Mouse (Mus musculus) adrenal gland, adult 2 months (tissue): ENCODE data around the gene Rps15. TPM values are rescaled to one million over a fixed set of nuclear protein-coding genes. Genes with fewer than 3 reads are reported as not detected.

Source experiments
- DNase-seq: peaks from one replicate; pipeline ENCODE4 v3.0.0; 2021
- polyA plus RNA-seq: library from polyadenylated mRNA; depleted of rRNA; stranded (reverse); fragments of >200 nt; gene quantifications from 2 replicates; pipeline ENCODE4 v1.2.3, GENCODE M21; 2012
- total RNA-seq, 2 experiments: library from RNA; stranded (reverse); gene quantifications; 2 replicates each; pipeline ENCODE4 v1.2.3; 2021

Rps15 gene
- total and polyA plus RNA-seq, 3 experiments: 1,031 to 1,332 (median 1,320) TPM

- DNase-seq: no peak
Observed at GRCm38 (mm10) chr10:80288657-80289056, 3.6 kb upstream of the Rps15 start.

GRCm38 (mm10) chr10:80293325-80293724, 1.1 kb downstream of the Rps15 start:
- no peak for DNase-seq

DNA sequence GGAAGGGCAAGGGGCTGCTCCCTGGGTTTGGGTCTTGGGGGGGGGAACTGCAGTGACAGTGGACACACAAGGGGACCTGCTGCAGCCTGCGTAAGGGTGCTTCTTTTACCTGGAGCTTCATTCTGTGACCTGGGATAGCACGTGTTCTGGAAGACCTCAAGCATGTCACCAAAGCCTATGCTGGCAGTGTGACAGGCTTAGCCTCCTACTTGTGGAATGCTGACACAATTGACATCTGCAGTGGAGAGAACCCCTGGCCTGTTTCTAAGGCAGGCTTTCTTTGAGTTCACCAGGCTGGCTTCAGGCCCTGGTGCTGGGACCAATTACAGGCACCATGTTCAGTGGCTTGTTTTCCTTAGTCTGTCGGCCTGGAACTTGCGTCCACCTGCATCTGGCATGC, 2.1 kb downstream of the Rps15 start:
- no peak for DNase-seq

GRCm38 (mm10) chr10:80294788-80295303, 2.6 kb downstream of the Rps15 start:
- DNase-seq: no peak

DNA sequence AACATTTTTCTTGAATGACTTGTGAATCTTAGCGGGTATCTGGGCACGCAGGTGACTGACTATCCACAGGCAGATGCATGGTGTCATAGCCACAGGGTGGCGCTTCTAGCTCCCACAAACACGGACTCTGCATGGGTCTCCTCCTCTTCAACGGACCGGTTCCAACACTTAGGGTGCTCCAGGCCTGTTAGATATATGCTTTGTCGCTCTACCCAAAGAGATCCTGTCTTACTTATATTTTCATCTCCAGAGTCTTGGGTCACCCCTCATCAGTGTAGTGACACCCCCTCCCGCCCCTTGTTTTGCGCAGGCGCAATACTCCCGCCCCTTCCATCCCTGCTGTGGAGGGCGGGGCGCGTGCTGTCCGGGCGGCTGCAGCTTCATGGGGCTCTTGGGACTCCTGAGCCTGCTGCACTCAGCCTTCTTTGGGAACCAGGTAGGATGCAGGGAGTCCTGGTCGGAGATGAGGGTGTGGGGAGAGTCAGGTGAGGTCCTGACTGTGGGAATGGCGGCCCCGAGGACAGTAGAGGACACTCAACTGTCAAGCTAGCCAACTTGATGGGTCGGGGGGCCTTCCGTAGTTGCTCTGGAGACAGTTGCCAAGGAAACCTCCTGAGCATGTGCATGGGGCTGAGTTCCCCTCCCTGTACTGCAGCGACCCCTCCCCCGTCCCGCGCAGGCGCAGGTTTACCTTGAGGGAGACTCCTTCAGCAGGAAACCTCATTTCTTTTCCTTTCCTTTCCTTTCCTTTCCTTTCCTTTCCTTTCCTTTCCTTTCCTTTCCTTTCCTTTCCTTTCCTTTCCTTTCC, 3.6 kb downstream of the Rps15 start, which contains the start of gene Apc2:
Apc2 (plus strand) TSS at position 360 of the 808 bp plus-strand sequence.
- peak; percentile 84 for DNase-seq

- DNase-seq: no peak
Observed at GRCm38 (mm10) chr10:80296824-80297223, 4.6 kb downstream of the Rps15 start.

- DNase-seq: no peak
Observed at GRCm38 (mm10) chr10:80297526-80298133, 5.4 kb downstream of the Rps15 start.

GRCm38 (mm10) chr10:80298571-80299281, 6.5 kb downstream of the Rps15 start:
- no peak for DNase-seq

DNA sequence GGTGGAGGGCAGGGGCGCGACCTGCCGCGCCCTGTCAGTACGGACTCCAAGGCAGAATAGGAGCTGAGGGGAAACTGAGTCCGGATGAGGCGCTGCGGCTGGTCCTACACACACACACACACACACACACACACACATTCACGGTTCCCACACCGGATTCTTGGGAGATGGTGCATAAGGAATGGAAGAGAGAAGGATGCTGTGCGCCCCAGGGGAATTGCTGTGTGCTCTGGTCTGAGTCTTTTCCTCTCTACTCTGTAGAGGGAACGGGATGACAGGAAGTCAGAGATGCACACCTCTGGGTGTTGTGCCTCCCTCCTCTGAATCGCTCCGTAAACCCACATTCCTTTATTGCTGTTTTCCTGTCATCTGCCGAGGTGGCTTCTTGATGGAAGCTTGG, 7.0 kb downstream of the Rps15 start:
- DNase-seq: no peak

GRCm38 (mm10) chr10:80299824-80300223, 7.6 kb downstream of the Rps15 start:
- no peak for DNase-seq

DNA sequence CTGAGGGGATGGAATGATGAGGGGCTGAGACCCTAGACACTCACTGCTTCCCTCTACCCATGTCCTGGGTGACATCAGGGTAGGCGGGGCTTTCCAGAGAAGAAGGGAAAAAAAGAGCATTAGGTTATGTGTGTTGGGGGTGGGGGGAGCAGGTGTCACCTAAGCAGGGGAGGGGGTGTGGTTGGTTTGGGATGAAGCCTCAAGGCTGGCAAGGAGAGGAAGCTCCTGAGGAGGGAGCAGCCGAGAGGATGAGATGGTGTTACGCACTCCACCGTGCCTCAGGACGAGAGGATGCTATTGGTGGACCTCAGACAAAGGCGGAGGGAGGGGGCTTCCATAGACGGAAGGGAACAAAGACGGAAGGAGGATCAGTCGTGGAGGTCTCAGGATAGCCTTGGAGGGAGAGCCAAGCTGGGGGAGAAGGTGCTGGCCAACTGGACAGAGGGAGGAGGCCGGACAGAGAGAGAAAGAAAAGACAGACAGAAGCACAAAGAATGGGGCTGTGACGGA, 8.5 kb downstream of the Rps15 start:
- DNase-seq: no peak

GRCm38 (mm10) chr10:80301256-80302081, 9.2 kb downstream of the Rps15 start:
- DNase-seq: no peak

DNA sequence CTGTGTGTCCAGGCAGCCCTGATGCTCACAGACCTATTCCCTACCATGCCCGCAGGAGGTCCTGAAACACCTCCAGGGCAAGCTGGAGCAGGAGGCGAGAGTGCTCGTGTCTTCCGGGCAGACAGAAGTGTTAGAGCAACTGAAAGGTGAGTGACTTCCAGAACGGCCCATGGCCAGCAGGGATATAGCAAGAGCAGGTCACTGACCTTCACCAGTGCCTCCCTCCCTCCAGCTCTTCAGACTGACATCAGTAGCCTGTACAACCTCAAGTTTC, 9.8 kb downstream of the Rps15 start:
- DNase-seq: no peak

DNA sequence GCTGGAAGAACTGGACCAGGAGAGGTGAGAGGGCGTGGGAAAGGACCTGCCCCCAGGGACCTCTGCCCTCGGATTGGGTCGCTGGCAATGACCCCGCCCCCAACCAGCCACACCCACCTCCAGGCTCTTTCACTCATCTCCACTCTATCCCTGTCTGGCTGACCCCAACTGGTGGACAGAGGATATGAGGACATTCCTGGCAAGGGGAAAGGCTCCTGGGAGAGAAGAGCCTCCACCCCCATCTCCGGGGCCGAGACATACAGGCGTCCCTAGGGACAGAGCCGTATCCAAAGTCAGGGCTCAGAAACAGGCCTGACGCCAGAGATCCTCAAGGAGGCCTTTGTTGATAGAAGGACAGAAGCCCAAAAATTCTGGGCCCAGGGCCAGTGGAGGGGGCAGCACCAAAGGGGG, 10.2 kb downstream of the Rps15 start:
- DNase-seq: peak; percentile 78

DNA sequence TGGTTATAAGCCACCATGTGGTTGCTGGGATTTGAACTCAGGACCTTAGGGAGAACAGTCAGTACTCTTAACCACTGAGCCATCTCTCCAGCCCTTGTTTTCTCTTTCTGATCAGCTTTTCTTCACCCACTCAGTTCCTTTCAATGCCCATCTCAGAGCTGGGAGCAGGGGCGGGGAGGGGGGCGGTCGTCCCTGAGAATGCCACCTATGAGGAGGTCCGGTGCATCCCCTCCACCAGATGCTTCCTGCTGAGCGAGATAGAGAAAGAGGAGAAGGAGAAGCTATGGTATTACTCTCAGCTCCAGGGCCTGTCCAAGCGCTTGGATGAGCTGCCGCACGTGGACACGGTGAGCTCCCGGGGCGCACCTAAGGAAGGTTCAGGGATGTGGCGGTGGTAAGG, 12.2 kb downstream of the Rps15 start:
- DNase-seq: no peak

- DNase-seq: no peak
Observed at GRCm38 (mm10) chr10:80304862-80305261, 12.6 kb downstream of the Rps15 start.

DNA sequence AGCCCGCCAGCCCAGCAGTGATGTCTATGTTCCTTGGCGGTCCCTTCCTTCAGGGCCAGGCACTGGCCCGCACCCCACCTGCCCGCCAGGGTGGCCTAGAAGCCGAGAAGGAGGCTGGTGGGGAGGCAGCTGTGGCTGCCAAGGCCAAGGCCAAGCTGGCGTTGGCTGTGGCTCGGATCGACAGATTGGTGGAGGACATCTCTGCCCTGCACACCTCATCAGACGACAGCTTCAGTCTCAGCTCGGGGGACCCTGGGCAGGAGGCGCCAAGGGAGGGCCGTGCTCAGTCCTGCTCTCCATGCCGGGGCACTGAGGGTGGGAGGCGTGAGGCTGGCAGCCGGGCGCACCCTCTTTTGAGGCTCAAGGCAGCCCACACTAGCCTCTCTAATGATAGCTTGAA, 19.3 kb downstream of the Rps15 start:
- no peak for DNase-seq

DNA sequence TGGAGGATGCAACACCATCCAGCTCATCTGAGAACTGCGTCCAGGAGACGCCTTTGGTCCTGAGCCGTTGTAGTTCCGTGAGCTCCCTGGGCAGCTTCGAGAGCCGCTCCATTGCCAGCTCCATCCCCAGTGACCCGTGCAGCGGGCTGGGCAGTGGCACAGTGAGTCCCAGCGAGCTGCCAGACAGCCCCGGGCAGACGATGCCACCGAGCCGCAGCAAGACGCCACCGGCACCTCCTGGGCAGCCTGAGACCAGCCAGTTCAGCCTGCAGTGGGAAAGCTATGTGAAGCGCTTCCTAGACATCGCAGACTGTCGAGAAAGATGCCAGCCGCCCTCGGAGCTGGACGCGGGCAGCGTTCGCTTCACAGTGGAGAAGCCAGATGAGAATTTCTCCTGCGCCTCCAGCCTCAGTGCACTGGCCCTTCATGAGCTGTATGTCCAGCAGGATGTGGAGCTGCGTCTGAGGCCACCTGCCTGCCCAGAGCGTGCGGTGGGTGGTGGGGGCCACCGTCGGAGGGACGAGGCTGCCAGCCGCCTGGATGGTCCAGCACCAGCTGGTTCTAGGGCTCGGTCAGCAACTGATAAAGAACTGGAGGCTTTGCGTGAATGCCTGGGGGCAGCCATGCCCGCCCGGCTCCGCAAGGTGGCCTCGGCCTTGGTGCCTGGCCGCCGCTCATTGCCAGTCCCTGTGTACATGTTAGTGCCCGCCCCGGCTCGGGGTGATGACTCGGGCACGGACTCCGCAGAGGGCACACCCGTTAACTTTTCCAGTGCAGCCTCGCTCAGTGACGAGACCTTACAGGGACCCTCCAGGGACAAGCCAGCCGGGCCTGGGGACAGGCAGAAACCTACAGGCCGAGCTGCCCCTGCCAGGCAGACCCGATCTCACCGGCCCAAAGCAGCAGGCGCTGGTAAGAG, 20.6 kb downstream of the Rps15 start:
- no peak for DNase-seq

DNA sequence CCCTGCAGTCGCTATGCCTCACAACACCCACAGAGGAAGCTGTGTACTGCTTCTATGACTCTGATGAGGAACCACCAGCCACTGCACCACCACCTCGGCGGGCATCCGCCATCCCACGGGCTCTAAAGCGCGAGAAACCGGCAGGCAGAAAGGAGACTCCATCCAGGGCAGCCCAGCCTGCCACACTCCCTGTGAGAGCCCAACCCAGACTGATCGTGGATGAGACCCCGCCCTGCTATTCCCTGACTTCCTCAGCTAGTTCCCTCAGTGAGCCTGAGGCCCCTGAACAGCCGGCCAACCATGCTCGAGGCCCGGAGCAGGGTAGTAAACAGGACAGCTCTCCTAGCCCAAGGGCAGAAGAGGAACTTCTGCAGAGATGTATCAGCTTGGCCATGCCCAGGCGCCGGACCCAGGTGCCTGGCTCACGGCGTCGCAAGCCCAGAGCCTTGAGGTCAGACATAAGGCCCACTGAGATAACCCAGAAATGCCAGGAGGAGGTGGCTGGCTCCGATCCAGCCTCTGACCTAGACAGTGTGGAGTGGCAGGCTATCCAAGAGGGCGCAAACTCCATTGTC, 21.5 kb downstream of the Rps15 start:
- DNase-seq: no peak

DNA sequence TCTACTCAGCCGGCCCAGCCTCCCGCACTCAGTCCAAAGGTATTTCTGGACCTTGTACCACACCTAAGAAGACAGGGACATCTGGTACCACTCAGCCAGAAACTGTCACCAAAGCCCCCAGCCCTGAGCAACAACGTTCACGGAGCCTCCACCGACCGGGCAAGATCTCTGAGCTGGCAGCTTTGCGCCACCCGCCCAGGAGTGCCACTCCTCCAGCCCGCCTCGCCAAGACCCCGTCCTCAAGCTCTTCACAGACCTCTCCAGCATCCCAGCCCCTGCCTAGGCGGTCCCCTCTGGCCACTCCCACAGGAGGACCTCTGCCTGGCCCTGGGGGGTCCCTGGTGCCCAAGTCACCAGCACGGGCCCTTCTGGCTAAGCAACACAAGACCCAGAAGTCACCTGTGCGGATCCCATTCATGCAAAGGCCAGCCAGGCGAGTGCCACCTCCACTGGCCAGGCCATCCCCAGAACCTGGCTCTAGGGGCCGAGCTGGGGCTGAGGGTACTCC, 22.3 kb downstream of the Rps15 start:
- no peak for DNase-seq
